Mouse (Mus musculus) cortical plate, adult 2 months (tissue): ENCODE results near the gene Ldlrad3.

ENCODE experiments used
- CTCF ChIP-seq: fragments of 200-500 bp; IDR thresholded peaks from 2 replicates; pipeline ENCODE4 v1.5.1; 2011; ENCODE audit warnings: mild to moderate bottlenecking, control low read depth, low read length; ENCODE audit not compliant: insufficient read depth; ENCODE audit errors: extremely low read depth
- POLR2A ChIP-seq: fragments of 200-500 bp; IDR thresholded peaks from 2 replicates; pipeline ENCODE4 v1.6.1; 2011; ENCODE audit warnings: mild to moderate bottlenecking, low read length, control low read depth; ENCODE audit not compliant: insufficient read depth; ENCODE audit errors: extremely low read depth

- TF ChIP-seq CTCF (no peak), POLR2A (no peak)
Observed at GRCm38 (mm10) chr2:102223355-102224128, 37.4 kb upstream of the Ldlrad3 start.
